Mouse (Mus musculus) MEL (cell line): ENCODE measurements around the gene Psd4. TPM values are rescaled to one million over a fixed set of nuclear protein-coding genes. Genes with fewer than 3 reads are reported as not detected.

ENCODE experiments used
- DNase-seq: peaks from one replicate; pipeline ENCODE4 v3.0.0; 2011; ENCODE audit warnings: low read depth, low spot score
- H3K27ac ChIP-seq: 2 replicates; pipeline ENCODE4 v1.5.1; 2012; ENCODE audit warnings: low read depth, mild to moderate bottlenecking, control low read depth, low read length, moderate library complexity; ENCODE audit not compliant: control insufficient read depth
- H3K27me3 ChIP-seq, 2 experiments: fragments of 150-350 bp in 1 of 2; sonication (generic) in 1 of 2; 2 replicates each; pipeline ENCODE4 v1.6.1; 2012; ENCODE audit warnings: low read length in 2 of 2, mild to moderate bottlenecking in 2 of 2, improper control_type of control experiment in 1 of 2, moderate library complexity in 1 of 2; ENCODE audit not compliant: insufficient read depth in 2 of 2, control insufficient read depth in 1 of 2
- H3K36me3 ChIP-seq, 2 experiments: 2 replicates each; pipeline ENCODE4 v1.6.1; 2012 to 2014; ENCODE audit warnings: low read length in 2 of 2, improper control_type of control experiment in 1 of 2, inconsistent platforms in 1 of 2, mild to moderate bottlenecking in 1 of 2; ENCODE audit not compliant: insufficient read depth in 2 of 2, control insufficient read depth in 1 of 2
- H3K4me1 ChIP-seq, 2 experiments: fragments of 150-350 bp in 1 of 2; sonication (generic) in 1 of 2; 2 replicates each; pipeline ENCODE4 v1.6.1; 2012; ENCODE audit warnings: low read length in 2 of 2, improper control_type of control experiment in 1 of 2, mild to moderate bottlenecking in 1 of 2; ENCODE audit not compliant: insufficient read depth in 2 of 2, control insufficient read depth in 1 of 2
- H3K4me3 ChIP-seq, 2 experiments: fragments of 150-350 bp in 1 of 2; sonication (generic) in 1 of 2; 2 replicates each; pipeline ENCODE4 v1.5.1; 2012; ENCODE audit warnings: low read depth in 2 of 2, low read length in 2 of 2, mild to moderate bottlenecking in 2 of 2, moderate library complexity in 2 of 2, control low read depth in 1 of 2, improper control_type of control experiment in 1 of 2; ENCODE audit not compliant: control insufficient read depth in 1 of 2, insufficient read depth in 1 of 2
- H3K79me2 ChIP-seq: 2 replicates; pipeline ENCODE4 v1.6.1; 2012; ENCODE audit warnings: mild to moderate bottlenecking, low read length, moderate library complexity; ENCODE audit not compliant: control insufficient read depth, poor library complexity, insufficient read depth
- H3K9ac ChIP-seq: 2 replicates; pipeline ENCODE4 v1.6.1; 2012; ENCODE audit warnings: low read depth, mild to moderate bottlenecking, control low read depth, low read length, moderate library complexity; ENCODE audit not compliant: control insufficient read depth, poor library complexity, severe bottlenecking
- H3K9me3 ChIP-seq: fragments of 150-350 bp; sonication (generic); replicated peaks from 2 replicates; pipeline ENCODE4 v1.6.1; 2012; ENCODE audit warnings: mild to moderate bottlenecking, low read length, improper control_type of control experiment, moderate library complexity; ENCODE audit not compliant: insufficient read depth
- BHLHE40 ChIP-seq: IDR thresholded peaks from 2 replicates; pipeline ENCODE4 v1.6.1; 2012; ENCODE audit warnings: low read depth, mild to moderate bottlenecking, inconsistent platforms, low read length, improper control_type of control experiment, borderline replicate concordance
- CHD1 ChIP-seq: IDR thresholded peaks from 2 replicates; pipeline ENCODE4 v1.6.1; 2012; ENCODE audit warnings: low read depth, mild to moderate bottlenecking, inconsistent platforms, low read length, improper control_type of control experiment
- CHD2 ChIP-seq: IDR thresholded peaks from 2 replicates; pipeline ENCODE4 v1.6.1; 2011; ENCODE audit warnings: low read length, improper control_type of control experiment
- CTCF ChIP-seq, 3 experiments: IDR thresholded peaks in 2 of 3; conservative IDR thresholded peaks in 1 of 3; 2 replicates each; pipeline ENCODE4 v1.5.1; 2011 to 2012; ENCODE audit warnings: low read length in 3 of 3, low read depth in 2 of 3, mild to moderate bottlenecking in 2 of 3, improper control_type of control experiment in 1 of 3, inconsistent platforms in 1 of 3, mixed read lengths in 1 of 3, moderate library complexity in 1 of 3; ENCODE audit not compliant: control insufficient read depth in 1 of 3, insufficient read depth in 1 of 3, poor library complexity in 1 of 3, severe bottlenecking in 1 of 3
- E2F4 ChIP-seq: IDR thresholded peaks from 2 replicates; pipeline ENCODE4 v1.6.1; 2011; ENCODE audit warnings: low read depth, low read length, improper control_type of control experiment, borderline replicate concordance
- GABPA ChIP-seq: IDR thresholded peaks from 2 replicates; pipeline ENCODE4 v1.6.1; 2012; ENCODE audit warnings: low read depth, mild to moderate bottlenecking, inconsistent platforms, low read length, improper control_type of control experiment, moderate library complexity
- GATA1 ChIP-seq: IDR thresholded peaks from 2 replicates; pipeline ENCODE4 v1.6.1; 2011; ENCODE audit warnings: low read depth, low read length, improper control_type of control experiment
- KAT2A ChIP-seq: conservative IDR thresholded peaks from 2 replicates; pipeline ENCODE4 v1.6.1; 2012; ENCODE audit warnings: low read depth, low read length, improper control_type of control experiment, inconsistent platforms
- MAFK ChIP-seq: IDR thresholded peaks from 2 replicates; pipeline ENCODE4 v1.6.1; 2011; ENCODE audit warnings: low read depth, mild to moderate bottlenecking, low read length, improper control_type of control experiment, borderline replicate concordance
- MAX ChIP-seq: IDR thresholded peaks from 2 replicates; pipeline ENCODE4 v1.6.1; 2011; ENCODE audit warnings: low read length, improper control_type of control experiment
- MAZ ChIP-seq: IDR thresholded peaks from 2 replicates; pipeline ENCODE4 v1.6.1; 2012; ENCODE audit warnings: low read depth, mild to moderate bottlenecking, inconsistent platforms, low read length, improper control_type of control experiment
- MYC ChIP-seq: IDR thresholded peaks from 2 replicates; pipeline ENCODE4 v1.6.1; 2011; ENCODE audit warnings: low read depth, mild to moderate bottlenecking, low read length, improper control_type of control experiment, moderate library complexity
- RAD21 ChIP-seq: IDR thresholded peaks from 2 replicates; pipeline ENCODE4 v1.6.1; 2011; ENCODE audit warnings: mild to moderate bottlenecking, low read depth, low read length, improper control_type of control experiment
- SIN3A ChIP-seq: IDR thresholded peaks from 2 replicates; pipeline ENCODE4 v1.6.1; 2012; ENCODE audit warnings: low read length, improper control_type of control experiment, inconsistent platforms
- SMC3 ChIP-seq: IDR thresholded peaks from 2 replicates; pipeline ENCODE4 v1.6.1; 2011; ENCODE audit warnings: low read depth, low read length, improper control_type of control experiment
- UBTF ChIP-seq: IDR thresholded peaks from 2 replicates; pipeline ENCODE4 v1.6.1; 2012; ENCODE audit warnings: low read depth, mild to moderate bottlenecking, inconsistent platforms, low read length, improper control_type of control experiment, moderate library complexity, borderline replicate concordance; ENCODE audit not compliant: insufficient read depth
- USF2 ChIP-seq, 2 experiments: IDR thresholded peaks; 2 replicates each; pipeline ENCODE4 v1.6.1; 2011 to 2012; ENCODE audit warnings: improper control_type of control experiment in 2 of 2, low read length in 2 of 2, borderline replicate concordance in 1 of 2, inconsistent platforms in 1 of 2, low read depth in 1 of 2, mild to moderate bottlenecking in 1 of 2; ENCODE audit not compliant: insufficient read depth in 1 of 2
- ZKSCAN1 ChIP-seq: IDR thresholded peaks from 2 replicates; pipeline ENCODE4 v1.6.1; 2012; ENCODE audit warnings: low read depth, mild to moderate bottlenecking, inconsistent platforms, low read length, improper control_type of control experiment, moderate library complexity
- ZMIZ1 ChIP-seq: IDR thresholded peaks from 2 replicates; pipeline ENCODE4 v1.6.1; 2012; ENCODE audit warnings: low read depth, mild to moderate bottlenecking, inconsistent platforms, low read length, improper control_type of control experiment, moderate library complexity
- polyA plus RNA-seq, 2 experiments: library from polyadenylated mRNA; stranded (reverse) in 1 of 2; unstranded in 1 of 2; fragments of >175 nt in 1 of 2; fragments of >200 nt in 1 of 2; gene quantifications; 2 replicates each; pipeline versions ENCODE4 v1.2.1 to v1.2.4; 2012; ENCODE audit warnings: low replicate concordance in 2 of 2, low read depth in 1 of 2; ENCODE audit not compliant: insufficient read length in 2 of 2, insufficient read depth in 1 of 2, missing spikeins in 1 of 2
- total RNA-seq: library from RNA; depleted of rRNA; stranded (reverse); fragments of 300-350 nt; gene quantifications from 2 replicates; pipeline ENCODE4 v1.2.3, GENCODE M21; 2012

Psd4 gene
- total and polyA plus RNA-seq, 3 experiments, result 0.11 TPM; not detected in 2

DNA sequence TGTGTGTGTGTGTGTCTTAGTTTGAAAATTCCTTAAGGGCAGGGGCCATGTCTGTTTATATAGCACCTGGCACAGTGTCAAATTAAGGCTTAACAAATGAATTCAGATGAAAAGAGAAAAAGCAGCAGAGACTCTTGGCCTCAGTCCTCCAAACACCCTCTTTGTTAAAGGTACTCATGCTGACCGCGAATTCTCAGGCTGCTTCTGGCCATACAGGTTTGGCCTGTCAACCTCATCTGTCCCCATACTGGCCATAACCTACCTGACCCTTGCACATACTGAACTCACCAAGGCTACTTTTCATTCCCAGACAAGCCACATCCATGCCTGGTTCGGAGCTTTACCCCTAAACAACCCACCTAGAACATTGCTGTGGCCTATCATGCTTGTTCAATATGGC lies 45.8 kb downstream of the Psd4 start:
- Histone ChIP-seq H3K4me1 (no peaks in the 10 kb centered on the region), H3K9ac (no peak overlapping the region), H3K4me3 (no peak overlapping the region), H3K9me3 (no peaks in the 10 kb centered on the region), H3K27ac (no peak overlapping the region), H3K27me3 (no peaks in the 10 kb centered on the region), H3K36me3 (no peaks in the 10 kb centered on the region), H3K79me2 (no peaks in the 10 kb centered on the region)
- DNase-seq, result no peak
- no peak for TF ChIP-seq CHD1
- TF ChIP-seq E2F4, result no peak
- no peak for TF ChIP-seq KAT2A
- TF ChIP-seq USF2 (IDR thresholded peaks at IDR 0.05; ENCODE audit: borderline replicate concordance in 1 of 2, insufficient read depth in 1 of 2, low read depth in 1 of 2, low read length in 2 of 2), result no peak
- TF ChIP-seq GABPA, result no peak
- no peak for TF ChIP-seq BHLHE40
- no peak for TF ChIP-seq GATA1

DNA sequence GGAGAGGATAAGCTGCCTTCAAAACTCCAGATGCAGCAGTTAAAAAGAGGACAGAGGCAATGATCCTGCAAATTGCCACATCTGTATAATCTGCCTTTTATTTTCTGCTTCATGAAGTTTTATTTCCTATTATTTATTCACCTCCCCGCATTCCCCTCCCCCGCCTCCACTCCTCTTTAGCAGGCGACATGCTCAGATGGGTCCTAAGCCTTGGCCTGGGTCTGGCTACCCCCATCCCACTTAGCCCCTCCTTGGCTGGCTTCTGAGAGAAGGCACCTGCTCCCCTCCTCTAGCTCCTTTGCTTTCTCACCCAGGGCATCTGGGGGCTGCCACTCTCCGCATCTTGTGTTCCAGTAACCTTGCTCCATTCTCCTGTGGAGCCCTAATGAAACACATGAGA lies 46.3 kb downstream of the Psd4 start:
- Histone ChIP-seq H3K4me1 (no peaks in the 10 kb centered on the region), H3K9ac (no peak overlapping the region)
- no peak for TF ChIP-seq CHD2
- TF ChIP-seq ZMIZ1, result no peak
- TF ChIP-seq MAFK, result no peak
- TF ChIP-seq UBTF, result no peak
- no peak for TF ChIP-seq SIN3A
- TF ChIP-seq GATA1, result no peak
- no peak for TF ChIP-seq CTCF (IDR thresholded peaks at IDR 0.05 in 2 of 3, conservative IDR thresholded peaks at IDR 0.05 in 1 of 3; ENCODE audit: control insufficient read depth in 1 of 3, insufficient read depth in 1 of 3, low read depth in 2 of 3, low read length in 3 of 3, poor library complexity in 1 of 3, severe bottlenecking in 1 of 3)
- TF ChIP-seq RAD21, result no peak
- TF ChIP-seq USF2 (IDR thresholded peaks at IDR 0.05; ENCODE audit: borderline replicate concordance in 1 of 2, insufficient read depth in 1 of 2, low read depth in 1 of 2, low read length in 2 of 2), result no peak
- no peak for TF ChIP-seq ZKSCAN1
- TF ChIP-seq MAZ, result no peak
- TF ChIP-seq, all 39 proteins: peak for 0

DNA sequence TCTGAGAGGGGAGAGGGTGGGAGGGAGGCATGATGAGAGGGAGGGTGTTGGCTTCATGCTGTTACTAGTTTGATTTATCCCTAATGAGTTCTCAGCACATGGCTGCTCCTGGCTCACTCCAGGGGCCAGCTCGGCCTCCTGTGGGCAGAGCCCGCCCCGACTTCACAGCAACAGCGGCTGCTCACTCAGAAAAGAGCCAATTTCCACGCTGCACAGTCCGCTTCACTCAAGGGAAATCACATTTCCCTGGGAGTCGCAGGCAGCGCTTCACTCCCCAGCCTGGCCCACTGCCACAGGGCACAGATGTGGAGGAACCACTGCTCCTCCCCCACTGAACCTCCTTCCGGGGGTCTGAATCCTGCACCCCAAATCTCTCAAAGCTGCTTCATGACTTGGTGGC lies 49.3 kb downstream of the Psd4 start:
- Histone ChIP-seq H3K79me2 (no peaks in the 10 kb centered on the region), H3K9ac (no peak overlapping the region), H3K4me3 (no peak overlapping the region), H3K27ac (no peak overlapping the region), H3K9me3 (no peaks in the 10 kb centered on the region), H3K4me1 (no peaks in the 10 kb centered on the region), H3K27me3 (no peaks in the 10 kb centered on the region), H3K36me3 (no peaks in the 10 kb centered on the region)
- no peak for DNase-seq
- no peak for TF ChIP-seq E2F4
- TF ChIP-seq SMC3, result no peak
- TF ChIP-seq MYC, result no peak
- no peak for TF ChIP-seq MAX
- TF ChIP-seq RAD21, result no peak

More for the DNA sequence above, 46.3 kb downstream of the Psd4 start:
- H3K4me3 ChIP-seq, result no peak overlapping the region
- H3K27ac ChIP-seq, result no peak overlapping the region
- H3K36me3 ChIP-seq, result no peaks in the 10 kb centered on the region
- no peaks in the 10 kb centered on the region for H3K9me3 ChIP-seq
- DNase-seq, result no peak
- H3K27me3 ChIP-seq, result no peaks in the 10 kb centered on the region
- no peaks in the 10 kb centered on the region for H3K79me2 ChIP-seq
